In the genomic region with DNA sequence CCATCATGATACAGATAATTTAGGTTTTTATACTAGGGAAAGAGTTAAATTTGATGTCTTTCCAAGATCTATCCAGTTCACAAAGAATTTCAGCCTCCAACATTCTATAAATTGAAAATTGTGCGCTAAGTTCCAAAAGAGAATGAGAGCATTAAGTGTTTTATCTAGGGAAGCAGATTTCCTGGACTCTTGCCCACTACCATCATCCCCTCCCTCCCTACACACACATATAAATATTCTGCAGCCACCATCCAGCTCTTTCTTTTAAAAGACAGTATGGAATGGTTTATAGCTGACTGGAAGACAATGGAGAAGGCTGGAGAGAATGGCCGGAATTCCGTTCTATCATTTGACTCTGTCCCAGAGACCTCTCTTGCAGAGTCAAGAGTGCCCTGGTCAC, we compare ENCODE assay signal across 25 mouse cellular contexts.
DNase-seq lines count a peak whose midpoint lies in the region; ATAC-seq and TF ChIP-seq lines count a peak whose summit lies in the region.
"Had no signal": no experiment of that assay in that cellular context is flagged by ENCODE, and none has a peak within 500 bp of the region (broad histone marks: within the 10 kb centered on the region; RNA-seq: fewer than 3 reads in every experiment).

No protein-coding gene starts in this region.

- no peaks in the 10 kb centered on the region for H3K36me3 ChIP-seq in heart, embryonic 14.5 days (ENCODE audit: control insufficient read depth, insufficient read depth, low read length)
- H3K36me3 ChIP-seq in kidney, postnatal 0 days (ENCODE audit: insufficient read depth, low read length), result no peaks in the 10 kb centered on the region
- no peaks in the 10 kb centered on the region for H3K36me3 ChIP-seq in neural tube, embryonic 12.5 days
- no peaks in the 10 kb centered on the region for H3K36me3 ChIP-seq in neural tube, embryonic 15.5 days
- H3K36me3 ChIP-seq in limb, embryonic 15.5 days, result no peaks in the 10 kb centered on the region
- H3K36me3 ChIP-seq: forebrain, embryonic 12.5 days; hindbrain, embryonic 13.5 days; liver, embryonic 15.5 days; midbrain, embryonic 10.5 days had no signal

- 39% methylated on average over 3 of the region's 3 CpGs for WGBS in heart, embryonic 14.5 days
- 57% methylated on average over 3 of the region's 3 CpGs for WGBS in kidney, postnatal 0 days
- 48% methylated on average over 3 of the region's 3 CpGs for WGBS in neural tube, embryonic 12.5 days
- WGBS in neural tube, embryonic 15.5 days, result 43% methylated on average over 3 of the region's 3 CpGs
- WGBS in limb, embryonic 15.5 days, result 54% methylated on average over 3 of the region's 3 CpGs

- H3K27me3 ChIP-seq in heart, embryonic 14.5 days (ENCODE audit: control insufficient read depth, insufficient read depth, low read length), result no peaks in the 10 kb centered on the region
- H3K27me3 ChIP-seq in kidney, postnatal 0 days (ENCODE audit: insufficient read depth, low read length), result no peaks in the 10 kb centered on the region
- H3K27me3 ChIP-seq in neural tube, embryonic 12.5 days (replicated peaks), result no peaks in the 10 kb centered on the region
- no peaks in the 10 kb centered on the region for H3K27me3 ChIP-seq in neural tube, embryonic 15.5 days (replicated peaks)
- no peaks in the 10 kb centered on the region for H3K27me3 ChIP-seq in limb, embryonic 15.5 days
- H3K27me3 ChIP-seq: forebrain, embryonic 12.5 days; hindbrain, embryonic 13.5 days; liver, embryonic 15.5 days; Patski had no signal

- no peak for ATAC-seq in heart, embryonic 14.5 days (ENCODE audit: insufficient number of reproducible peaks, insufficient read depth, low FRiP score, low read depth)
- ATAC-seq in kidney, postnatal 0 days (replicated peaks; ENCODE audit: low FRiP score, low read depth), result no peak
- ATAC-seq in neural tube, embryonic 12.5 days (ENCODE audit: low FRiP score, low read depth), result 0 out of 2 replicates have a peak, but pooled peaks have one; percentile 13
- ATAC-seq in neural tube, embryonic 15.5 days (ENCODE audit: low FRiP score), result no peak
- ATAC-seq in limb, embryonic 15.5 days (ENCODE audit: insufficient number of reproducible peaks, low FRiP score, low TSS enrichment, low read depth), result no peak
- ATAC-seq: inflammation-experienced regulatory T-cells, adult 6 months; midbrain, embryonic 16.5 days; Patski had no signal

- H3K4me2 ChIP-seq in heart, embryonic 14.5 days (ENCODE audit: low read length), result 0 out of 2 replicates have a peak overlapping the region, but pooled peaks have one; percentile 16
- no peak overlapping the region for H3K4me2 ChIP-seq in kidney, postnatal 0 days (ENCODE audit: low read length)
- no peak overlapping the region for H3K4me2 ChIP-seq in neural tube, embryonic 12.5 days (replicated peaks)
- H3K4me2 ChIP-seq in neural tube, embryonic 15.5 days, result no peak overlapping the region
- H3K4me2 ChIP-seq in limb, embryonic 15.5 days, result no peak overlapping the region
- H3K4me2 ChIP-seq: forebrain, embryonic 12.5 days; hindbrain, embryonic 13.5 days; liver, embryonic 15.5 days had no signal

- no peak overlapping the region for H3K9ac ChIP-seq in heart, embryonic 14.5 days (ENCODE audit: low read length)
- no peak overlapping the region for H3K9ac ChIP-seq in kidney, postnatal 0 days (ENCODE audit: low read depth, low read length)
- no peak overlapping the region for H3K9ac ChIP-seq in neural tube, embryonic 12.5 days
- no peak overlapping the region for H3K9ac ChIP-seq in neural tube, embryonic 15.5 days (replicated peaks)
- no peak overlapping the region for H3K9ac ChIP-seq in limb, embryonic 15.5 days
- H3K9ac ChIP-seq: forebrain, embryonic 12.5 days; hindbrain, embryonic 13.5 days; liver, embryonic 15.5 days had no signal

- H3K4me3 ChIP-seq in heart, embryonic 14.5 days (ENCODE audit: control insufficient read depth in 1 of 2, insufficient read depth in 1 of 2, low read depth in 1 of 2, low read length in 2 of 2), result no peak overlapping the region
- no peak overlapping the region for H3K4me3 ChIP-seq in kidney, postnatal 0 days (replicated peaks; ENCODE audit: low read depth, low read length)
- no peak overlapping the region for H3K4me3 ChIP-seq in neural tube, embryonic 12.5 days
- H3K4me3 ChIP-seq in neural tube, embryonic 15.5 days (replicated peaks), result no peak overlapping the region
- no peak overlapping the region for H3K4me3 ChIP-seq in limb, embryonic 15.5 days
- H3K4me3 ChIP-seq: erythroblast, embryonic 14.5 days; forebrain, embryonic 12.5 days; hindbrain, embryonic 13.5 days; layer of hippocampus, adult 2 months; liver, embryonic 15.5 days; midbrain, embryonic 10.5 days; myocyte had no signal

- TF ChIP-seq CTCF in kidney, postnatal 0 days (IDR thresholded peaks at IDR 0.05; ENCODE audit: low read depth), result no peak

- peak overlapping the region; percentile 4 to 65; a peak in 1 of 4 replicates for H3K27ac ChIP-seq in heart, embryonic 14.5 days (replicated peaks in 1 of 2; ENCODE audit: control insufficient read depth in 1 of 2, insufficient read depth in 1 of 2, low read depth in 2 of 2, low read length in 2 of 2)
- no peak overlapping the region for H3K27ac ChIP-seq in kidney, postnatal 0 days
- no peak overlapping the region for H3K27ac ChIP-seq in neural tube, embryonic 12.5 days
- no peak overlapping the region for H3K27ac ChIP-seq in neural tube, embryonic 15.5 days (replicated peaks)
- peak overlapping the region; percentile 48 for H3K27ac ChIP-seq in limb, embryonic 15.5 days
- H3K27ac ChIP-seq: forebrain, embryonic 12.5 days; hindbrain, embryonic 13.5 days; layer of hippocampus, adult 2 months; liver, embryonic 15.5 days; macrophage; midbrain, embryonic 10.5 days had no signal

- peaks cover 6 to 18% of the 10 kb centered on the region in 2 experiments for H3K4me1 ChIP-seq in heart, embryonic 14.5 days (ENCODE audit: control insufficient read depth in 2 of 2, insufficient read depth in 2 of 2, low read length in 2 of 2)
- no peaks in the 10 kb centered on the region; the same call in 1 of the 2 replicates for H3K4me1 ChIP-seq in kidney, postnatal 0 days (replicated peaks; ENCODE audit: insufficient read depth, low read length)
- no peaks in the 10 kb centered on the region for H3K4me1 ChIP-seq in neural tube, embryonic 12.5 days
- H3K4me1 ChIP-seq in neural tube, embryonic 15.5 days, result peaks cover 6% of the 10 kb centered on the region; the same call in 1 of the 2 replicates
- H3K4me1 ChIP-seq in limb, embryonic 15.5 days, result peaks cover 9% of the 10 kb centered on the region
- H3K4me1 ChIP-seq: forebrain, embryonic 12.5 days; hindbrain, embryonic 13.5 days; liver, embryonic 15.5 days; midbrain, embryonic 10.5 days had no signal

- no peak for DNase-seq in heart, adult 11 months
- peak; percentile 36 for DNase-seq in kidney, postnatal 0 days (ENCODE audit: low spot score)
- DNase-seq in kidney, postnatal 14 days, result no peak
- DNase-seq in cerebellum, adult 9-11 months, result no peak
- DNase-seq: adrenal gland, adult 2 months; cerebellum, adult 11 months; gastrocnemius, postnatal 25 days; heart, postnatal 36 days; kidney, postnatal 10 days; liver had no signal

- no peaks in the 10 kb centered on the region for H3K9me3 ChIP-seq in heart, embryonic 14.5 days (ENCODE audit: control insufficient read depth, low read length)
- H3K9me3 ChIP-seq in kidney, postnatal 0 days (replicated peaks; ENCODE audit: low read length), result no peaks in the 10 kb centered on the region
- no peaks in the 10 kb centered on the region for H3K9me3 ChIP-seq in neural tube, embryonic 12.5 days
- H3K9me3 ChIP-seq in neural tube, embryonic 15.5 days (replicated peaks), result no peaks in the 10 kb centered on the region
- no peaks in the 10 kb centered on the region for H3K9me3 ChIP-seq in limb, embryonic 15.5 days
- H3K9me3 ChIP-seq: forebrain, embryonic 12.5 days; hindbrain, embryonic 13.5 days; liver, embryonic 15.5 days; midbrain, embryonic 10.5 days had no signal

Comparison
In these comparisons a context has a peak if more than half of its experiments do, and no peak if none do; other contexts are left out.
1. H3K27ac ChIP-seq: peak in heart, embryonic 14.5 days (2 of 2) and limb, embryonic 15.5 days (single experiment); none in kidney, postnatal 0 days (single experiment), neural tube, embryonic 12.5 days (single experiment) and neural tube, embryonic 15.5 days (single experiment).